Mouse (Mus musculus) heart, adult 2 months (tissue): Measurements from ENCODE around the gene Fam20c.

Source experiments
- CTCF ChIP-seq: fragments of 200-600 bp; IDR thresholded peaks from 2 replicates; pipeline ENCODE4 v1.8.1; 2022; ENCODE audit warnings: antibody characterized with exemption, mild to moderate bottlenecking, moderate library complexity
- EP300 ChIP-seq: fragments of 200-500 bp; IDR thresholded peaks from 2 replicates; pipeline ENCODE4 v1.6.1; 2011; ENCODE audit warnings: low read depth, low read length, control low read depth; ENCODE audit not compliant: insufficient read depth
- POLR2A ChIP-seq: fragments of 200-500 bp; IDR thresholded peaks from 2 replicates; pipeline ENCODE4 v1.6.1; 2011; ENCODE audit warnings: mild to moderate bottlenecking, low read depth, low read length, control low read depth; ENCODE audit not compliant: insufficient read depth

DNA sequence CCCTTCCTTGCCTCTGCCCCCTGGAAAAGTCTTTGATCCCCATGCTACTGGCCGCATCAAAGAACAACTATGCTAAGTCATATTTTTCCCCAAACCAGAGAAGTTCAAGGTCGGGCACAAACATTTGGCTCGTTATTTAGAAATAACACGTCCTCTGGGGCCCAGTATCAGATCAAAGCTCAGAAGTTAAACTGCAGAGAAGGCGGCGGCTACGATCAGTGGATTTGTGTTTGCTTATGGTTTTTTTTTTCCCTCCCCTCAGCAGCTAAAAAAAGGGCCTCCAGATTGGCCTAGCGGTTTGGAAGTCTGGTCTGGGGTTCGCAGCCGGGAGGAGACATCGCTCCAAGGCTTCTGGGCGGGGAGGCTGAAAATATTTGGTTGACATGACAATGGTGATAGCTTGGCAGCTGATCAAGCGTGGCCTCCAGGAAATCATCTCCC lies 103.5 kb downstream of the Fam20c start:
- TF ChIP-seq CTCF: no peak
- TF ChIP-seq POLR2A: no peak
- no peak for TF ChIP-seq EP300
